Mouse (Mus musculus) liver, adult 2 months (tissue): ENCODE measurements at regions not wholly inside any gene's neighbourhood (a gene's known extent, or its start where the extent isn't known, plus 50 kb on each side); places are given as distances from the start of the nearest gene placed in this dataset.

Experiments used
- DNase-seq: peaks from one replicate; pipeline ENCODE4 v3.0.0-alpha.2; 2011; ENCODE audit warnings: low read depth, low spot score; ENCODE audit errors: extremely low read depth
- H3K27ac ChIP-seq: fragments of 200-500 bp; replicated peaks from 2 replicates; pipeline ENCODE4 v1.5.1; 2012; ENCODE audit warnings: low read depth, mild to moderate bottlenecking, control low read depth, inconsistent platforms, low read length; ENCODE audit not compliant: insufficient read depth
- H3K27me3 ChIP-seq: fragments of 200-500 bp; 2 replicates; pipeline ENCODE4 v1.6.1; 2012; ENCODE audit warnings: mild to moderate bottlenecking, moderate library complexity, low read length, inconsistent platforms; ENCODE audit not compliant: control insufficient read depth, insufficient read depth
- H3K36me3 ChIP-seq: fragments of 200-500 bp; 2 replicates; pipeline ENCODE4 v1.6.1; 2012; ENCODE audit warnings: low read length, inconsistent platforms; ENCODE audit not compliant: control insufficient read depth, insufficient read depth
- H3K4me1 ChIP-seq: fragments of 200-500 bp; 2 replicates; pipeline ENCODE4 v1.6.1; 2011; ENCODE audit warnings: low read length; ENCODE audit not compliant: control insufficient read depth, insufficient read depth
- H3K4me3 ChIP-seq: fragments of 200-500 bp; 2 replicates; pipeline ENCODE4 v1.5.1; 2011; ENCODE audit warnings: low read depth, mild to moderate bottlenecking, control low read depth, low read length, moderate library complexity; ENCODE audit not compliant: insufficient read depth
- H3K79me2 ChIP-seq: fragments of 200-500 bp; 2 replicates; pipeline ENCODE4 v1.6.1; 2012; ENCODE audit warnings: inconsistent platforms, mild to moderate bottlenecking, low read length, moderate library complexity; ENCODE audit not compliant: control insufficient read depth, insufficient read depth
- H3K9ac ChIP-seq: fragments of 200-500 bp; 2 replicates; pipeline ENCODE4 v1.6.1; 2012; ENCODE audit warnings: low read depth, mild to moderate bottlenecking, control low read depth, inconsistent platforms, low read length
- CTCF ChIP-seq: fragments of 200-500 bp; IDR thresholded peaks from 2 replicates; pipeline ENCODE4 v1.5.1; 2011; ENCODE audit warnings: low read depth, low read length, control low read depth
- POLR2A ChIP-seq: fragments of 200-500 bp; IDR thresholded peaks from 2 replicates; pipeline ENCODE4 v1.6.1; 2011; ENCODE audit warnings: low read length, control low read depth; ENCODE audit not compliant: insufficient read depth; ENCODE audit errors: extremely low read depth
- WGBS: fragments of 180-500 bp; shearing (Covaris S2); methylation state at CpG from one replicate; pipeline ENCODE4 v1.1.7; 2018; 5-methylcytosine and 5-hydroxymethylcytosine counted together

GRCm38 (mm10) chr16:92889537-92889936 lies 63.6 kb upstream of the Runx1 start:
- no peak overlapping the region for H3K27ac ChIP-seq
- H3K27me3 ChIP-seq, result no peaks in the 10 kb centered on the region
- H3K79me2 ChIP-seq, result no peaks in the 10 kb centered on the region
- no peak for DNase-seq
- H3K9ac ChIP-seq, result no peak overlapping the region
- no peaks in the 10 kb centered on the region for H3K4me1 ChIP-seq
- no peak for TF ChIP-seq POLR2A
- no peak for TF ChIP-seq CTCF
- no peaks in the 10 kb centered on the region for H3K36me3 ChIP-seq
- 87% methylated on average over 10 of the region's 10 CpGs for WGBS
- H3K4me3 ChIP-seq, result no peak overlapping the region

- no peaks in the 10 kb centered on the region for H3K36me3 ChIP-seq
- DNase-seq, result no peak
Measured at GRCm38 (mm10) chr16:92886226-92886625, 60.3 kb upstream of the Runx1 start.

GRCm38 (mm10) chr16:92883821-92884272 lies 57.9 kb upstream of the Runx1 start:
- H3K79me2 ChIP-seq, result no peaks in the 10 kb centered on the region
- H3K27me3 ChIP-seq, result no peaks in the 10 kb centered on the region
- 69% methylated on average over 12 of the region's 12 CpGs for WGBS
- H3K9ac ChIP-seq, result no peak overlapping the region
- H3K36me3 ChIP-seq, result no peaks in the 10 kb centered on the region
- no peak overlapping the region for H3K4me3 ChIP-seq
- TF ChIP-seq CTCF (no peak), POLR2A (no peak)
- no peak overlapping the region for H3K27ac ChIP-seq
- no peak for DNase-seq
- H3K4me1 ChIP-seq, result no peaks in the 10 kb centered on the region

More at GRCm38 (mm10) chr16:92886226-92886625, 60.3 kb upstream of the Runx1 start:
- H3K4me1 ChIP-seq, result no peaks in the 10 kb centered on the region
- 94% methylated on average over 3 of the region's 3 CpGs for WGBS
- H3K9ac ChIP-seq, result no peak overlapping the region
- H3K27me3 ChIP-seq, result no peaks in the 10 kb centered on the region
- no peaks in the 10 kb centered on the region for H3K79me2 ChIP-seq
- no peak overlapping the region for H3K27ac ChIP-seq
- no peak overlapping the region for H3K4me3 ChIP-seq
- TF ChIP-seq CTCF (no peak), POLR2A (no peak)

DNA sequence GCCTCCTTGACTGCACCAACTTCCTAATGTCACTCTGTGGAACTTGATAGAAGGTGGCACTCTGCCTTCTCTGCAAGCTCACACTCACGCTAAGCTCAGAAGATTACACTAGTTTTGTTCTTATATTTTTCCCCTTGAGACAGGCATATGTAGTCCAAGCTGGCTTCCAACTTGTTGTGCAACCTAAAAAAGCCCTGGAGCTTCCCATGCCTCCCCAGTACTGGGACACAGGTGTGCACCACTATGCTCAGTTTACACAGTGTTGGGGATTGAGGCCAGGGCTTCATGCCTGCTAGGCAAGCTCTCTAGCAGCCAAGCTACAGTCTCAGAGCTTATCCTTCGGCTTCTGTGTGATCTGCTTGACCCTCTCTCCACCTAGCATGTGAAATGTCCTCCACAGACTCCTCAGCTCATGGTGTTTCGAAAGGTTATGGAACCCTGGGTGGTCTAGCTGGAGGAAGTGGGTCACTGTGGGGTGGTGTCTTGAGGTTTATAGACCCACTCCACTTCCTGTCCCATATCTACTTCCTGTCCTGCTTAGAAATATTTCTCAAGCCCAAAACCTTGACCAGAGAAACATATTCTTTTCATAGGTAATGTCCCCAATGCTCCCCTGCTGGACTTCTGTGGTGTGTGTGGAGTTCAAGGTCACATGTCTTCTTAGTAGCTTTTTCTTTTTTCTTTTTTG lies 54.6 kb upstream of the Runx1 start:
- no peaks in the 10 kb centered on the region for H3K36me3 ChIP-seq
- H3K27ac ChIP-seq, result no peak overlapping the region
- DNase-seq, result no peak
- WGBS, result 72% methylated on average over 3 of the region's 3 CpGs
- no peak overlapping the region for H3K9ac ChIP-seq
- H3K79me2 ChIP-seq, result no peaks in the 10 kb centered on the region
- no peaks in the 10 kb centered on the region for H3K27me3 ChIP-seq
- no peaks in the 10 kb centered on the region for H3K4me1 ChIP-seq
- no peak for TF ChIP-seq POLR2A
- H3K4me3 ChIP-seq, result no peak overlapping the region

DNA sequence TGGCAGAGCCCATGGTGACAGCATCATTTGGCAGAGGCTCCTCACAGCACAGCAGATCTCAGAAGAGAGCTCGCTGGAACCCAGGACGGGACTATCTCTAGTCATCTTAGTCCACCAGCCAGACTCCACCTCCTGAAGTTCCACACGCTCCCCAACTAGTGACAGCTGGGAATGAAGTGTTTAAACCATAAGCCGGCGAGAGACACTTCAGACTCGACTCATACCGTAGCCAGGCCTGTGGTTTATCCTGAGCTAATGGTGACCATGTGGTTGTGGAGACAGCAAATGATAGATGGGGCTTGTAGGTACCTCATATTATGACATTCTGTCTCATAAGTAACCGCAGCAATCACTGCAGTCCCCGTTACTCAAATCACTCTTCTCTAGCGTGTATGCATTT lies 52.1 kb upstream of the Runx1 start:
- TF ChIP-seq CTCF (no peak), POLR2A (no peak)
- Histone ChIP-seq H3K36me3 (no peaks in the 10 kb centered on the region), H3K4me1 (no peaks in the 10 kb centered on the region), H3K27me3 (no peaks in the 10 kb centered on the region; the same call in 1 of the 2 replicates), H3K79me2 (no peaks in the 10 kb centered on the region), H3K9ac (no peak overlapping the region), H3K27ac (no peak overlapping the region), H3K4me3 (no peak overlapping the region)
- DNase-seq, result no peak
- WGBS, result 87% methylated on average over 10 of the region's 10 CpGs
